Mouse (Mus musculus) ES-E14 (cell line): ENCODE measurements around the gene Ecm2. TPM values are rescaled to one million over a fixed set of nuclear protein-coding genes. Genes with fewer than 3 reads are reported as not detected.

Experiments used
- DNase-seq: peaks from one replicate; pipeline ENCODE4 v3.0.0-alpha.2; 2013; ENCODE audit warnings: low read depth, low spot score
- H3K27ac ChIP-seq: 2 replicates; pipeline ENCODE4 v1.5.1; 2012; ENCODE audit warnings: low read depth, mild to moderate bottlenecking, low read length, moderate library complexity, mixed read lengths; ENCODE audit not compliant: poor library complexity, insufficient read depth, severe bottlenecking
- H3K36me3 ChIP-seq: 2 replicates; pipeline ENCODE4 v1.6.1; 2012; ENCODE audit warnings: mild to moderate bottlenecking, low read length, moderate library complexity, mixed read lengths; ENCODE audit not compliant: control insufficient read depth, poor library complexity, insufficient read depth, severe bottlenecking
- H3K4me1 ChIP-seq, 2 experiments: fragments of 150-350 bp in 1 of 2; sonication (generic) in 1 of 2; 2 replicates each; pipeline ENCODE4 v1.6.1; 2012; ENCODE audit warnings: low read length in 2 of 2, mild to moderate bottlenecking in 1 of 2, mixed read lengths in 1 of 2; ENCODE audit not compliant: control insufficient read depth in 2 of 2, insufficient read depth in 2 of 2, poor library complexity in 1 of 2
- H3K4me3 ChIP-seq, 2 experiments: fragments of 150-350 bp in 1 of 2; sonication (generic) in 1 of 2; 2 replicates each; pipeline ENCODE4 v1.5.1; 2012; ENCODE audit warnings: low read length in 2 of 2, low read depth in 1 of 2, mild to moderate bottlenecking in 1 of 2, mixed read lengths in 1 of 2; ENCODE audit not compliant: insufficient read depth in 1 of 2, poor library complexity in 1 of 2, severe bottlenecking in 1 of 2
- H3K9ac ChIP-seq: 2 replicates; pipeline ENCODE4 v1.6.1; 2012; ENCODE audit warnings: low read depth, mild to moderate bottlenecking, low read length, mixed read lengths; ENCODE audit not compliant: poor library complexity, insufficient read depth, severe bottlenecking
- H3K9me3 ChIP-seq: fragments of 150-350 bp; sonication (generic); 2 replicates; pipeline ENCODE4 v1.6.1; 2012; ENCODE audit warnings: low read depth, mild to moderate bottlenecking, low read length; ENCODE audit not compliant: control insufficient read depth, insufficient read depth
- CHD2 ChIP-seq: IDR thresholded peaks from 2 replicates; pipeline ENCODE4 v1.6.1; 2014; ENCODE audit warnings: mild to moderate bottlenecking, low read depth, low read length, inconsistent platforms
- HCFC1 ChIP-seq: IDR thresholded peaks from 2 replicates; pipeline ENCODE4 v1.6.1; 2012; ENCODE audit warnings: low read length, inconsistent platforms, borderline replicate concordance; ENCODE audit not compliant: insufficient read depth
- MAFK ChIP-seq: IDR thresholded peaks from 2 replicates; pipeline ENCODE4 v1.6.1; 2014; ENCODE audit warnings: mild to moderate bottlenecking, low read depth, low read length, inconsistent platforms; ENCODE audit not compliant: insufficient read depth
- ZC3H11A ChIP-seq: IDR thresholded peaks from 2 replicates; pipeline ENCODE4 v1.6.1; 2012; ENCODE audit warnings: low read depth, mild to moderate bottlenecking, inconsistent platforms, low read length, borderline replicate concordance
- ZNF384 ChIP-seq: IDR thresholded peaks from 2 replicates; pipeline ENCODE4 v1.6.1; 2012; ENCODE audit warnings: low read depth, low read length, inconsistent platforms
- in situ Hi-C, 2 experiments: fragments of 600-800 bp; cut with MboI; formaldehyde crosslinking; loops; one replicate each; pipeline ENCODE4 v1.15.1; 2025; ENCODE audit warnings: low sequenced_read_pairs in 2 of 2, inconsistent platforms in 1 of 2; ENCODE audit not compliant: unreplicated experiment in 2 of 2
- total RNA-seq: library from RNA; depleted of rRNA; stranded (reverse); fragments of 300-350 nt; gene quantifications from 2 replicates; pipeline ENCODE4 v1.2.3, GENCODE M21; 2012

The Ecm2 gene
- total RNA-seq, 1 experiment = 0.54 TPM

- Histone ChIP-seq H3K9me3 (no peaks in the 10 kb centered on the region), H3K27ac (no peak overlapping the region), H3K4me1 (no peaks in the 10 kb centered on the region), H3K4me3 (no peak overlapping the region), H3K9ac (no peak overlapping the region), H3K36me3 (peaks cover 18% of the 10 kb centered on the region)
- in situ Hi-C loops = no loop called here
- TF ChIP-seq ZNF384 (no peak), CHD2 (no peak), HCFC1 (no peak), MAFK (no peak), ZC3H11A (no peak)
- no peak for DNase-seq
Measured at GRCm38 (mm10) chr13:49462921-49463320, 41.7 kb upstream of the Ecm2 start.

DNA sequence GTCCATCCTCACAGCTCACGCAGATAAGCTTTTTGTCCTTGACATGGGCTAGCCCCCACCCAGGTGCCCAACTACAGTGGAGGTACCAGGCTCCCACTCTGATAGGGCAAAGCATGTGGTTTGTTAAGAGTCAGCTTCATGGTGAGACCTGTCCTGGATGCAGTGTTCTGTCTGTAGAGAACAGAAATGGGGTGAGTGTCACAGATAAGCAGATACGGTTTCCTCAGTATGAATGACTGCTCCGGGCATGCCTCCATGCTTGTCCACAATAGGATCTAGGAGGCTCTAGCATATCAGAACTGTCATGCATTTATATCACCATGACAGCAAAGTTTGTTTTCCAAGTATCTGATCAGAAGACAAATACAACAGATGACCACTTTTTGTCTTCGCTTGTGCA is 38.7 kb upstream of the Ecm2 start:
- Histone ChIP-seq H3K27ac (no peak overlapping the region), H3K4me3 (no peak overlapping the region), H3K9me3 (no peaks in the 10 kb centered on the region), H3K4me1 (no peaks in the 10 kb centered on the region), H3K9ac (no peak overlapping the region), H3K36me3 (peaks cover 16% of the 10 kb centered on the region)
- no peak for TF ChIP-seq HCFC1
- no peak for TF ChIP-seq CHD2
- no peak for TF ChIP-seq MAFK
- TF ChIP-seq ZNF384 = no peak
- TF ChIP-seq ZC3H11A = no peak
- DNase-seq = no peak
- in situ Hi-C loops = no loop called here

GRCm38 (mm10) chr13:49466393-49467075 is 38.1 kb upstream of the Ecm2 start:
- DNase-seq = no peak
- no peak overlapping the region for H3K27ac ChIP-seq
- H3K36me3 ChIP-seq = peaks cover 19% of the 10 kb centered on the region; the same call in 1 of the 2 replicates
- H3K9ac ChIP-seq = no peak overlapping the region
- no peaks in the 10 kb centered on the region for H3K4me1 ChIP-seq
- TF ChIP-seq ZC3H11A = no peak
- TF ChIP-seq CHD2 = no peak
- TF ChIP-seq ZNF384 = no peak
- no peak for TF ChIP-seq MAFK
- in situ Hi-C loops = no loop called here
- H3K4me3 ChIP-seq = no peak overlapping the region
- H3K9me3 ChIP-seq = no peaks in the 10 kb centered on the region

- Histone ChIP-seq H3K9ac (no peak overlapping the region), H3K27ac (no peak overlapping the region), H3K36me3 (peaks cover 14% of the 10 kb centered on the region; the same call in 1 of the 2 replicates), H3K9me3 (no peaks in the 10 kb centered on the region), H3K4me3 (no peak overlapping the region), H3K4me1 (no peaks in the 10 kb centered on the region)
- in situ Hi-C loops = no loop called here
- no peak for TF ChIP-seq MAFK
- TF ChIP-seq ZC3H11A = no peak
- no peak for TF ChIP-seq CHD2
- TF ChIP-seq ZNF384 = no peak
- no peak for TF ChIP-seq HCFC1
- DNase-seq = no peak
Measured at GRCm38 (mm10) chr13:49467585-49467984, 37.0 kb upstream of the Ecm2 start.
